Mouse (Mus musculus) bone marrow, adult 2 months (tissue): Measurements from ENCODE around the gene Lpin2.

Experiments used
- CTCF ChIP-seq: fragments of 200-500 bp; IDR thresholded peaks from 2 replicates; pipeline ENCODE4 v1.5.1; 2011; ENCODE audit warnings: low read length, control low read depth; ENCODE audit not compliant: control insufficient read depth, insufficient read depth
- POLR2A ChIP-seq: fragments of 200-500 bp; IDR thresholded peaks from 2 replicates; pipeline ENCODE4 v1.6.1; 2011; ENCODE audit warnings: low read depth, mild to moderate bottlenecking, control low read depth, low read length, borderline replicate concordance; ENCODE audit not compliant: control insufficient read depth

DNA sequence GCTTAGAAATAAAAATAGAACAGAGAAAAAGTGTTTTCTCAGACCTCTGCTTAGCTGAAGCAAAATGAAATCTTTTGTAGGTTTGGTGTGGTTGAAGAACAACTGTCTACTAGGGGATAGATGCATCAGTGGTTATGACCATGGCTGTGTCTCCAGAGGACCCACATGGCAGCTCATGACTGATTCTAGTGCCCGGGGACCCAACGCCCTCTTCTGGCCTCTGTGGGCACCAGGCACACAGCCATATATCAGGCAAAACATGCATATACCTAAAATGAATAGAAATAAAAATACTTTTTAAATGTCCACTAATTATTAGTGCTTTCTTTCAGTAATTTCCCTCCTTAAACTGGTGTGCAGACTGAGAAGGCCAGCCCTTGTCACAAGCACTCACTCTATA lies 49.6 kb downstream of the Lpin2 start:
- TF ChIP-seq CTCF (no peak), POLR2A (no peak)
